Mouse (Mus musculus): Measurements from ENCODE around the gene Vezf1. TPM values are rescaled to one million over a fixed set of nuclear protein-coding genes. Genes with fewer than 3 reads are reported as not detected.
"Not testable (repeated sequence)": the region's sequence is repeated elsewhere in the genome, so short reads cannot be mapped to it uniquely, and the experiment has no call there.

Vezf1 gene
- total and polyA plus RNA-seq, 3 experiments, result 8.0 to 20.8 TPM; not detected in 1

DNA sequence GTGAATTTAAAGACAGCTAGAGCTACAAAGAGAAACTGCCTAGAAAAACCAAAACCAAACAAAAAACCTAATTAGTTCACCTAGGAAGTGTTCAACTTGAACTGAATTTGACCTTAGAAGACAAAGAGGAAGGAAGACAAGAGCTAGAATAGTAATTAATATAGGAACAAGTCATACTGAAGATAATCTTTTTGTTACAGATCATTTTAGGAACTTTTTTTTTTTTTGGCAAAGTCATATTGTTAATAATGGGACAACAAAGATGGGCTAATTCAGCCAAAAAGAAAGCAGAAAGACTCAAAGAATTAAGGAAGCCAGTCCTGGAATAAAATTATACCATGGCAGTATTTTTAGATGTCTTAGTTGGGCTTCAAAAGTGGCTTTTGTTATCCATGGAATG lies 23.8 kb upstream of the Vezf1 start:
- H3K9ac ChIP-seq (ENCODE audit: control insufficient read depth, low read depth, low read length, poor library complexity, severe bottlenecking), result no peak overlapping the region
- H3K4me3 ChIP-seq (ENCODE audit: control insufficient read depth in 1 of 2, insufficient read depth in 1 of 2, low read depth in 2 of 2, low read length in 2 of 2), result no peak overlapping the region
- TF ChIP-seq USF2 (IDR thresholded peaks at IDR 0.05; ENCODE audit: borderline replicate concordance in 1 of 2, insufficient read depth in 1 of 2, low read depth in 1 of 2, low read length in 2 of 2) (no peak), CHD1 (IDR thresholded peaks at IDR 0.05; ENCODE audit: low read depth, low read length) (no peak), CHD2 (IDR thresholded peaks at IDR 0.05; ENCODE audit: low read length) (no peak), ETS1 (IDR thresholded peaks at IDR 0.05; ENCODE audit: low read depth, low read length) (peak; percentile 58), E2F4 (IDR thresholded peaks at IDR 0.05; ENCODE audit: borderline replicate concordance, low read depth, low read length) (no peak), SIN3A (IDR thresholded peaks at IDR 0.05; ENCODE audit: low read length) (no peak; the same call in 1 of the 2 replicates), POLR2AphosphoS5 (IDR thresholded peaks at IDR 0.05; ENCODE audit: borderline replicate concordance, low read depth, low read length) (no peak), MAFK (IDR thresholded peaks at IDR 0.05; ENCODE audit: borderline replicate concordance, low read depth, low read length) (no peak), EP300 (IDR thresholded peaks at IDR 0.05; ENCODE audit: low read depth in 1 of 2, low read length in 2 of 2) (peak in 1 of 2 experiments; percentile 32; a peak in 1 of 4 replicates), TAL1 (IDR thresholded peaks at IDR 0.05; ENCODE audit: low read length) (no peak), ZNF384 (IDR thresholded peaks at IDR 0.05; ENCODE audit: low read depth, low read length) (peak; percentile 90)
- no peaks in the 10 kb centered on the region for H3K27me3 ChIP-seq (ENCODE audit: control insufficient read depth in 1 of 2, insufficient read depth in 2 of 2, low read length in 2 of 2)
- DNase-seq (ENCODE audit: low read depth, low spot score), result peak; percentile 49
- peak overlapping the region; percentile 12; the same call in 1 of the 2 replicates for H3K27ac ChIP-seq (ENCODE audit: control insufficient read depth, low read depth, low read length)
- no peaks in the 10 kb centered on the region for H3K9me3 ChIP-seq (replicated peaks; ENCODE audit: insufficient read depth, low read length)
- peaks cover 19% of the 10 kb centered on the region for H3K79me2 ChIP-seq (ENCODE audit: control insufficient read depth, insufficient read depth, low read length, poor library complexity)
- H3K36me3 ChIP-seq (ENCODE audit: control insufficient read depth in 1 of 2, insufficient read depth in 2 of 2, low read length in 2 of 2), result peaks cover 6 to 11% of the 10 kb centered on the region in 2 experiments
- H3K4me1 ChIP-seq (ENCODE audit: control insufficient read depth in 1 of 2, insufficient read depth in 2 of 2, low read length in 2 of 2), result peaks cover 0 to 8% of the 10 kb centered on the region in 2 experiments; a peak in 2 of 4 replicates

- TF ChIP-seq TBP (IDR thresholded peaks at IDR 0.05; ENCODE audit: low read depth, low read length) (peak; percentile 55; the same call in 1 of the 2 replicates), ZNF384 (IDR thresholded peaks at IDR 0.05; ENCODE audit: low read depth, low read length) (peak; percentile 75)
- H3K9me3 ChIP-seq (replicated peaks; ENCODE audit: insufficient read depth, low read length); H3K27me3 ChIP-seq (ENCODE audit: control insufficient read depth in 1 of 2, insufficient read depth in 2 of 2, low read length in 2 of 2); DNase-seq (ENCODE audit: low read depth, low spot score): not testable (repeated sequence)
- Histone ChIP-seq H3K4me3 (ENCODE audit: control insufficient read depth in 1 of 2, insufficient read depth in 1 of 2, low read depth in 2 of 2, low read length in 2 of 2) (peak overlapping the region in 1 of 2 experiments; percentile 63; a peak in 2 of 4 replicates), H3K9ac (ENCODE audit: control insufficient read depth, low read depth, low read length, poor library complexity, severe bottlenecking) (peak overlapping the region; percentile 91), H3K4me1 (ENCODE audit: control insufficient read depth in 1 of 2, insufficient read depth in 2 of 2, low read length in 2 of 2) (peaks cover 0 to 12% of the 10 kb centered on the region in 2 experiments; a peak in 2 of 4 replicates), H3K27ac (ENCODE audit: control insufficient read depth, low read depth, low read length) (peak overlapping the region; percentile 98), H3K36me3 (ENCODE audit: control insufficient read depth in 1 of 2, insufficient read depth in 2 of 2, low read length in 2 of 2) (peaks cover 15 to 19% of the 10 kb centered on the region in 2 experiments), H3K79me2 (ENCODE audit: control insufficient read depth, insufficient read depth, low read length, poor library complexity) (peaks cover 27% of the 10 kb centered on the region)
These were observed 22.9 kb upstream of the Vezf1 start for GRCm38 (mm10) chr11:88045159-88045558.

- Histone ChIP-seq H3K9me3 (replicated peaks; ENCODE audit: insufficient read depth, low read length) (no peaks in the 10 kb centered on the region), H3K4me3 (ENCODE audit: control insufficient read depth in 1 of 2, insufficient read depth in 1 of 2, low read depth in 2 of 2, low read length in 2 of 2) (peak overlapping the region; percentile 63 to 71), H3K9ac (ENCODE audit: control insufficient read depth, low read depth, low read length, poor library complexity, severe bottlenecking) (peak overlapping the region; percentile 91), H3K79me2 (ENCODE audit: control insufficient read depth, insufficient read depth, low read length, poor library complexity) (peaks cover 30% of the 10 kb centered on the region), H3K27me3 (ENCODE audit: control insufficient read depth in 1 of 2, insufficient read depth in 2 of 2, low read length in 2 of 2) (no peaks in the 10 kb centered on the region), H3K36me3 (ENCODE audit: control insufficient read depth in 1 of 2, insufficient read depth in 2 of 2, low read length in 2 of 2) (peaks cover 22 to 25% of the 10 kb centered on the region in 2 experiments), H3K27ac (ENCODE audit: control insufficient read depth, low read depth, low read length) (peak overlapping the region; percentile 98), H3K4me1 (ENCODE audit: control insufficient read depth in 1 of 2, insufficient read depth in 2 of 2, low read length in 2 of 2) (peaks cover 2 to 17% of the 10 kb centered on the region in 2 experiments)
- DNase-seq (ENCODE audit: low read depth, low spot score), result peak; percentile 92
- no peak for TF ChIP-seq MEF2A (IDR thresholded peaks at IDR 0.05; ENCODE audit: extremely low read depth, insufficient replicate concordance, low read depth, low read length, poor library complexity, severe bottlenecking)
- no peak for TF ChIP-seq MAFK (IDR thresholded peaks at IDR 0.05; ENCODE audit: borderline replicate concordance, low read depth, low read length)
- peak; percentile 73 for TF ChIP-seq MAZ (IDR thresholded peaks at IDR 0.05; ENCODE audit: low read depth, low read length)
- no peak for TF ChIP-seq ZNF384 (IDR thresholded peaks at IDR 0.05; ENCODE audit: low read depth, low read length)
- no peak for TF ChIP-seq CHD2 (IDR thresholded peaks at IDR 0.05; ENCODE audit: low read length)
- no peak for TF ChIP-seq TAL1 (IDR thresholded peaks at IDR 0.05; ENCODE audit: low read length)
- TF ChIP-seq UBTF (IDR thresholded peaks at IDR 0.05; ENCODE audit: borderline replicate concordance, insufficient read depth, low read depth, low read length), result no peak
- 0 out of 2 replicates have a peak, but pooled peaks have one; percentile 31 for TF ChIP-seq NELFE (IDR thresholded peaks at IDR 0.05; ENCODE audit: low read depth, low read length)
- no peak for TF ChIP-seq ZMIZ1 (IDR thresholded peaks at IDR 0.05; ENCODE audit: low read depth, low read length)
- TF ChIP-seq SIN3A (IDR thresholded peaks at IDR 0.05; ENCODE audit: low read length), result peak; percentile 84
- no peak for TF ChIP-seq TBP (IDR thresholded peaks at IDR 0.05; ENCODE audit: low read depth, low read length)
- no peak; the same call in 1 of the 2 replicates for TF ChIP-seq GATA1 (IDR thresholded peaks at IDR 0.05; ENCODE audit: low read depth, low read length)
- TF ChIP-seq CTCF (IDR thresholded peaks at IDR 0.05 in 2 of 3, conservative IDR thresholded peaks at IDR 0.05 in 1 of 3; ENCODE audit: control insufficient read depth in 1 of 3, insufficient read depth in 1 of 3, low read depth in 2 of 3, low read length in 3 of 3, poor library complexity in 1 of 3, severe bottlenecking in 1 of 3), result no peak
- TF ChIP-seq MAX (IDR thresholded peaks at IDR 0.05; ENCODE audit: low read length), result peak; percentile 85
- no peak for TF ChIP-seq NRF1 (IDR thresholded peaks at IDR 0.05; ENCODE audit: insufficient read depth, low read depth, low read length, poor library complexity, severe bottlenecking)
- TF ChIP-seq POLR2AphosphoS2 (IDR thresholded peaks at IDR 0.05; ENCODE audit: low read length), result 0 out of 2 replicates have a peak, but pooled peaks have one; percentile 50
- no peak for TF ChIP-seq MYB (IDR thresholded peaks at IDR 0.05; ENCODE audit: low read depth, low read length)
- no peak for TF ChIP-seq POLR2AphosphoS5 (IDR thresholded peaks at IDR 0.05; ENCODE audit: borderline replicate concordance, low read depth, low read length)
These were observed 22.2 kb upstream of the Vezf1 start for GRCm38 (mm10) chr11:88045878-88046277.
